Mouse (Mus musculus): ENCODE results near the gene Emc4. TPM values are rescaled to one million over a fixed set of nuclear protein-coding genes. Genes with fewer than 3 reads are reported as not detected.

The Emc4 gene
- polyA plus RNA-seq, 1 experiment from 2014 or later, result 107 TPM

GRCm38 (mm10) chr2:112381219-112381618, 13.4 kb upstream of the Emc4 start:
- Histone ChIP-seq H3K36me3 (ENCODE audit: control insufficient read depth, insufficient read depth, low read length) (no peaks in the 10 kb centered on the region), H3K27me3 (ENCODE audit: control insufficient read depth, insufficient read depth, low read length) (no peaks in the 10 kb centered on the region), H3K9ac (ENCODE audit: low read length) (no peak overlapping the region), H3K4me3 (ENCODE audit: control insufficient read depth in 1 of 2, insufficient read depth in 1 of 2, low read depth in 1 of 2, low read length in 2 of 2) (no peak overlapping the region), H3K4me1 (ENCODE audit: control insufficient read depth in 2 of 2, insufficient read depth in 2 of 2, low read length in 2 of 2) (peaks cover 0 to 7% of the 10 kb centered on the region in 2 experiments; a peak in 2 of 4 replicates), H3K27ac (replicated peaks in 1 of 2; ENCODE audit: control insufficient read depth in 1 of 2, insufficient read depth in 1 of 2, low read depth in 2 of 2, low read length in 2 of 2) (no peak overlapping the region), H3K4me2 (ENCODE audit: low read length) (no peak overlapping the region), H3K9me3 (ENCODE audit: control insufficient read depth, low read length) (no peaks in the 10 kb centered on the region)
- 94% methylated on average over 1 of the region's 1 CpGs for WGBS
- no peak for ATAC-seq (ENCODE audit: insufficient number of reproducible peaks, insufficient read depth, low FRiP score, low read depth)

GRCm38 (mm10) chr2:112380131-112380530, 12.3 kb upstream of the Emc4 start:
- no peaks in the 10 kb centered on the region for H3K9me3 ChIP-seq (ENCODE audit: control insufficient read depth, low read length)
- 0 out of 4 replicates have a peak overlapping the region, but pooled peaks of 1 of the 2 experiments have one; percentile 83 for H3K27ac ChIP-seq (replicated peaks in 1 of 2; ENCODE audit: control insufficient read depth in 1 of 2, insufficient read depth in 1 of 2, low read depth in 2 of 2, low read length in 2 of 2)
- no peak for ATAC-seq (ENCODE audit: insufficient number of reproducible peaks, insufficient read depth, low FRiP score, low read depth)
- H3K4me2 ChIP-seq (ENCODE audit: low read length), result peak overlapping the region; percentile 78
- H3K9ac ChIP-seq (ENCODE audit: low read length), result peak overlapping the region; percentile 96
- peak overlapping the region; percentile 76 to 93; a peak in 3 of 4 replicates for H3K4me3 ChIP-seq (ENCODE audit: control insufficient read depth in 1 of 2, insufficient read depth in 1 of 2, low read depth in 1 of 2, low read length in 2 of 2)
- peaks cover 0 to 7% of the 10 kb centered on the region in 2 experiments; a peak in 2 of 4 replicates for H3K4me1 ChIP-seq (ENCODE audit: control insufficient read depth in 2 of 2, insufficient read depth in 2 of 2, low read length in 2 of 2)
- H3K27me3 ChIP-seq (ENCODE audit: control insufficient read depth, insufficient read depth, low read length), result no peaks in the 10 kb centered on the region
- H3K36me3 ChIP-seq (ENCODE audit: control insufficient read depth, insufficient read depth, low read length), result no peaks in the 10 kb centered on the region
- WGBS, result 47% methylated on average over 8 of the region's 8 CpGs

- Histone ChIP-seq H3K27me3 (ENCODE audit: control insufficient read depth, insufficient read depth, low read length) (no peaks in the 10 kb centered on the region), H3K4me2 (ENCODE audit: low read length) (peak within 1 kb of the TSS; percentile 78), H3K27ac (replicated peaks in 1 of 2; ENCODE audit: control insufficient read depth in 1 of 2, insufficient read depth in 1 of 2, low read depth in 2 of 2, low read length in 2 of 2) (peak within 1 kb of the TSS; percentile 63 to 83), H3K4me3 (ENCODE audit: control insufficient read depth in 1 of 2, insufficient read depth in 1 of 2, low read depth in 1 of 2, low read length in 2 of 2) (peak within 1 kb of the TSS; percentile 76 to 93), H3K4me1 (ENCODE audit: control insufficient read depth in 2 of 2, insufficient read depth in 2 of 2, low read length in 2 of 2) (peaks cover 0 to 7% of the 10 kb centered on the region in 2 experiments; a peak in 2 of 4 replicates), H3K9ac (ENCODE audit: low read length) (peak within 1 kb of the TSS; percentile 96), H3K36me3 (ENCODE audit: control insufficient read depth, insufficient read depth, low read length) (no peaks in the 10 kb centered on the region), H3K9me3 (ENCODE audit: control insufficient read depth, low read length) (no peaks in the 10 kb centered on the region)
- under 1% methylated on average over 72 of the region's 72 CpGs for WGBS
- peak; percentile 99 for ATAC-seq (ENCODE audit: insufficient number of reproducible peaks, insufficient read depth, low FRiP score, low read depth)
These were observed 11.4 kb upstream of the Emc4 start, which contains the start of gene Katnbl1 for GRCm38 (mm10) chr2:112378973-112379898. Gene Katnbl1, plus strand, starts transcription at chr2:112379211.

- H3K27ac ChIP-seq (replicated peaks in 1 of 2; ENCODE audit: control insufficient read depth in 1 of 2, insufficient read depth in 1 of 2, low read depth in 2 of 2, low read length in 2 of 2), result peak overlapping the region in 1 of 2 experiments; percentile 3; a peak in 1 of 4 replicates
- H3K4me2 ChIP-seq (ENCODE audit: low read length), result no peak overlapping the region
- H3K36me3 ChIP-seq (ENCODE audit: control insufficient read depth, insufficient read depth, low read length), result no peaks in the 10 kb centered on the region
- H3K9ac ChIP-seq (ENCODE audit: low read length), result no peak overlapping the region
- 27% methylated on average over 5 of the region's 5 CpGs for WGBS
- ATAC-seq (ENCODE audit: insufficient number of reproducible peaks, insufficient read depth, low FRiP score, low read depth), result no peak
- H3K4me1 ChIP-seq (ENCODE audit: control insufficient read depth in 2 of 2, insufficient read depth in 2 of 2, low read length in 2 of 2), result no peaks in the 10 kb centered on the region
- no peaks in the 10 kb centered on the region for H3K9me3 ChIP-seq (ENCODE audit: control insufficient read depth, low read length)
- no peak overlapping the region for H3K4me3 ChIP-seq (ENCODE audit: control insufficient read depth in 1 of 2, insufficient read depth in 1 of 2, low read depth in 1 of 2, low read length in 2 of 2)
- no peaks in the 10 kb centered on the region for H3K27me3 ChIP-seq (ENCODE audit: control insufficient read depth, insufficient read depth, low read length)
These were observed 6.8 kb upstream of the Emc4 start for GRCm38 (mm10) chr2:112374610-112375009.

GRCm38 (mm10) chr2:112373141-112373540, 5.3 kb upstream of the Emc4 start:
- no peak overlapping the region for H3K27ac ChIP-seq (replicated peaks in 1 of 2; ENCODE audit: control insufficient read depth in 1 of 2, insufficient read depth in 1 of 2, low read depth in 2 of 2, low read length in 2 of 2)
- ATAC-seq (ENCODE audit: insufficient number of reproducible peaks, insufficient read depth, low FRiP score, low read depth), result no peak
- no peaks in the 10 kb centered on the region for H3K36me3 ChIP-seq (ENCODE audit: control insufficient read depth, insufficient read depth, low read length)
- H3K4me2 ChIP-seq (ENCODE audit: low read length), result no peak overlapping the region
- H3K27me3 ChIP-seq (ENCODE audit: control insufficient read depth, insufficient read depth, low read length), result no peaks in the 10 kb centered on the region
- H3K4me3 ChIP-seq (ENCODE audit: control insufficient read depth in 1 of 2, insufficient read depth in 1 of 2, low read depth in 1 of 2, low read length in 2 of 2), result no peak overlapping the region
- H3K9me3 ChIP-seq (ENCODE audit: control insufficient read depth, low read length), result no peaks in the 10 kb centered on the region
- WGBS, result 42% methylated on average over 4 of the region's 4 CpGs
- H3K4me1 ChIP-seq (ENCODE audit: control insufficient read depth in 2 of 2, insufficient read depth in 2 of 2, low read length in 2 of 2), result no peaks in the 10 kb centered on the region
- H3K9ac ChIP-seq (ENCODE audit: low read length), result no peak overlapping the region

- H3K9ac ChIP-seq (ENCODE audit: low read length), result no peak overlapping the region
- no peak for ATAC-seq (ENCODE audit: insufficient number of reproducible peaks, insufficient read depth, low FRiP score, low read depth)
- H3K36me3 ChIP-seq (ENCODE audit: control insufficient read depth, insufficient read depth, low read length), result peaks cover 6% of the 10 kb centered on the region
- no peaks in the 10 kb centered on the region for H3K9me3 ChIP-seq (ENCODE audit: control insufficient read depth, low read length)
- no peak overlapping the region for H3K4me2 ChIP-seq (ENCODE audit: low read length)
- H3K27me3 ChIP-seq (ENCODE audit: control insufficient read depth, insufficient read depth, low read length), result no peaks in the 10 kb centered on the region
- no peak overlapping the region for H3K4me3 ChIP-seq (ENCODE audit: control insufficient read depth in 1 of 2, insufficient read depth in 1 of 2, low read depth in 1 of 2, low read length in 2 of 2)
- 57% methylated on average over 5 of the region's 5 CpGs for WGBS
- peaks cover 0 to 8% of the 10 kb centered on the region in 2 experiments; a peak in 2 of 4 replicates for H3K4me1 ChIP-seq (ENCODE audit: control insufficient read depth in 2 of 2, insufficient read depth in 2 of 2, low read length in 2 of 2)
- no peak overlapping the region for H3K27ac ChIP-seq (replicated peaks in 1 of 2; ENCODE audit: control insufficient read depth in 1 of 2, insufficient read depth in 1 of 2, low read depth in 2 of 2, low read length in 2 of 2)
These were observed 2.1 kb upstream of the Emc4 start for GRCm38 (mm10) chr2:112369941-112370340.

GRCm38 (mm10) chr2:112367222-112367621, 605 bp downstream of the Emc4 start:
- 17% methylated on average over 15 of the region's 15 CpGs for WGBS

More at GRCm38 (mm10) chr2:112367222-112367621, 605 bp downstream of the Emc4 start:
- Histone ChIP-seq H3K9ac (ENCODE audit: low read length) (peak overlapping the region; percentile 91), H3K36me3 (ENCODE audit: control insufficient read depth, insufficient read depth, low read length) (peaks cover 31% of the 10 kb centered on the region), H3K9me3 (ENCODE audit: control insufficient read depth, low read length) (no peaks in the 10 kb centered on the region), H3K27me3 (ENCODE audit: control insufficient read depth, insufficient read depth, low read length) (no peaks in the 10 kb centered on the region), H3K4me2 (ENCODE audit: low read length) (peak overlapping the region; percentile 87), H3K27ac (replicated peaks in 1 of 2; ENCODE audit: control insufficient read depth in 1 of 2, insufficient read depth in 1 of 2, low read depth in 2 of 2, low read length in 2 of 2) (peak overlapping the region in 1 of 2 experiments; percentile 82; a peak in 1 of 4 replicates), H3K4me1 (ENCODE audit: control insufficient read depth in 2 of 2, insufficient read depth in 2 of 2, low read length in 2 of 2) (peaks cover 0 to 8% of the 10 kb centered on the region in 2 experiments; a peak in 2 of 4 replicates), H3K4me3 (ENCODE audit: control insufficient read depth in 1 of 2, insufficient read depth in 1 of 2, low read depth in 1 of 2, low read length in 2 of 2) (peak overlapping the region; percentile 78 to 89)
- ATAC-seq (ENCODE audit: insufficient number of reproducible peaks, insufficient read depth, low FRiP score, low read depth), result 0 out of 2 replicates have a peak, but pooled peaks have one; percentile 35
